Mouse (Mus musculus) mouse embryonic stem cell (cell line): ENCODE measurements around the gene Dpp7.

Experiments used
- in situ Hi-C, 2 experiments: fragments of 300-500 bp; cut with MboI; formaldehyde crosslinking; loops; 1 replicate in 1 of 2; 3 replicates in 1 of 2; pipeline ENCODE4 v1.14.3; 2019 to 2020; ENCODE audit warnings: low sequenced_read_pairs in 2 of 2, low pct_unique_long_range_greater_than_20kb in 1 of 2, mixed read lengths in 1 of 2; ENCODE audit not compliant: unreplicated experiment in 1 of 2

Gene Dpp7

GRCm38 (mm10) chr2:25356208-25357079, at the start of gene Dpp7:
TSS of gene Dpp7 (minus strand) at chr2:25356359.
- in situ Hi-C loops, result no loop called here

DNA sequence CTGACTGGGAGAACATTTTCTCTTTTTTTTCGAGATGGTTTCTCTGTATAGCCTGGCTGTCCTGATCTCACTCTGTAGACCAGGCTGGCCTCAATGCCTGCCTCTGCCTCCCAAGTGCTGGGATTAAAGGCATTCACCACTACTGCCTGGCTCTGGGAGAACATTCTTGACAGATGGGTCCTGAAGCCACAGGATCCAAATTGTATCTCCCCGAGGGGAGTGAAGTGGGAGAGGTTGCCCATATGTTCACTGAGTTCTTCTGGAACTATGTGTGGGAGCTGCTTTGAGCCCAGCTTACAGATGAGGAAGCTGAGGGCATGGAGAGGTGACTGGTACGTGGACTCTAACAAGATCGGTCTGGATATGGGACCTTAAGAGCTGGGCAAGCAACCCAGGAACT, 47.8 kb upstream of the Dpp7 start:
- in situ Hi-C loops, result no loop called here

DNA sequence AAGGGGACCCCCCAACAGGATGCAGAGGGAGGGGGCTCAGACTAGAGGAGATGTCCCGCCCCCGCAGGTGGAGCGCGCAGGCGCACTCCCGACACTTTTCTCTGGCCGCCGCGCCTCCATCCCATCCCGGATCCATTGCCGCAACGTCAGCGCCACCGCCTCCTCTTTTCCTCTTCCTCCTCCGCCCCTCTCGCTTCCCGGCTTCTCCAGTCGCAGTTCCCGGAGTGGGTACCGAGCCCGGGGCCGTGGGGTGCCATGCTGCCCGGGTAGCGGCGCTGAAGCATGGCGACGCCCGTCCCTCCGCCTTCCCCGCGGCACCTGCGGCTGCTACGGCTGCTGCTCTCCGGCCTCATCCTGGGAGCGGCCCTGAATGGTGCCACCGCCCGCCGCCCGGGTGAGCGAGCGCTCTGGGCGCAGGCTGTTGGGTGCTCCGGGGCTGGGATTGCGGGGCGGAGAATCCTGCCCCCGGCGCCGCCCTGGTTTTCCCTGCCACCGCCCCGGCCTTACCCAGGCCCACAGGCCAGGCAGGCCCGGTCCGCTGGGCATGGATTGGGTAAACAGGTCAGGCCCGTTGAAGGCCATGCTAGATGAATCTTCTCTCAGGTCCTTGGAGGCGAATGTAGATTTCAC, 46.9 kb upstream of the Dpp7 start:
- in situ Hi-C loops, result no loop called here

GRCm38 (mm10) chr2:25402377-25402971, 46.3 kb upstream of the Dpp7 start:
- in situ Hi-C loops, result no loop called here

- in situ Hi-C loops, result no loop called here
Measured at GRCm38 (mm10) chr2:25400764-25401163, 44.6 kb upstream of the Dpp7 start.

- in situ Hi-C loops, result no loop called here
Measured at GRCm38 (mm10) chr2:25400291-25400690, 44.1 kb upstream of the Dpp7 start.

GRCm38 (mm10) chr2:25399051-25399450, 42.9 kb upstream of the Dpp7 start, which contains the start of gene Npdc1:
TSS of gene Npdc1 (plus strand) at chr2:25399351.
- in situ Hi-C loops, result no loop called here

- in situ Hi-C loops, result no loop called here
Measured at GRCm38 (mm10) chr2:25398065-25398464, 41.9 kb upstream of the Dpp7 start.

GRCm38 (mm10) chr2:25397010-25397409, 40.9 kb upstream of the Dpp7 start:
- in situ Hi-C loops, result no loop called here

- in situ Hi-C loops, result no loop called here
Measured at GRCm38 (mm10) chr2:25396597-25396983, 40.4 kb upstream of the Dpp7 start.

- in situ Hi-C loops, result no loop called here
Measured at GRCm38 (mm10) chr2:25395721-25396596, 39.8 kb upstream of the Dpp7 start, which contains the start of gene Entpd2. TSS of gene Entpd2 (plus strand) at chr2:25395874.

DNA sequence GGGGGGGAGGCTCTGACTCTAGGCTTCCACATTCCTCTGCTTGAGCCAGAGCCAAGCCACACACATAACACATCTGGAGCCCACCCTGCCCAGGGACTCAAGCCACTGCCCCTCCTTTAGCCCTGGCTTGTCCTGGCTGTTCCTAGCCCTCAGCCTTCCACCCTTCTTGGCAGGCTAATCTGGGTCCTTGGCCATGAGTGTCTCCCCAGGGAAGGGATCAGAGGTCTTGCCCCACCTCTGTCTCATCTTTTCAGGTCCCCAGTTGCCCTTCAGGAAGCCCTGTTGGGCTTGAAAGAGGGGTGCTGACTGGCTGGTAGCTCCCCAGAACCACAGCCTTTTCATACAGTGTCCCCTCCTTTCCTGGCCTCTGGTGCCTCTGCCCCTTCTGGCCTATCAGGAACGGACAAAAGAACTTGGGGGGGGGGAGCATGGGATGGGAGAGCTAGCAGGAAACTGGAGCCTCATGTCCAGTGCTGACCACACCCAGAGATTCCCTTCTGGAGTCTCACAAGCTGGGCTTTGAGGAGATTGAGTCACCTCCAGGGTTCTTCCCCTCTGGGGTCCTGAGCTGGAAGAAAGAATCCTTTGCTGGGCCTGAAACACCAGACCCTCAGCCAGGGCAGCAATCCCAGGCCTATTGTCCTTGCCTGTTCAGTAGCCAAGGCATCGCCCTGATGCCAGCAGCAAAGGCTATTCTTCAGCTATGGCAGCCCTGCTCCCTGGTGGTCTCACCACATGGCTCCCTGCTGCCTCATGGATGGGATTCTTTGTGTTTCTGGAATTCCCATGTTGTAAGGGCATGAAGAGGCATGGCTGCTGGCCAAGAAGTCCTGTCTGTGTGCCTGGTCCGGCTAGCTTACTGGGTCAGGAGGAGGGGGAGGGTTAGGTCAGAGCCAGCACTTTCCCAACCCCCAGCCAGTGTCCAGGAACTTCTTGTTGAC, 38.4 kb upstream of the Dpp7 start:
- in situ Hi-C loops, result no loop called here

DNA sequence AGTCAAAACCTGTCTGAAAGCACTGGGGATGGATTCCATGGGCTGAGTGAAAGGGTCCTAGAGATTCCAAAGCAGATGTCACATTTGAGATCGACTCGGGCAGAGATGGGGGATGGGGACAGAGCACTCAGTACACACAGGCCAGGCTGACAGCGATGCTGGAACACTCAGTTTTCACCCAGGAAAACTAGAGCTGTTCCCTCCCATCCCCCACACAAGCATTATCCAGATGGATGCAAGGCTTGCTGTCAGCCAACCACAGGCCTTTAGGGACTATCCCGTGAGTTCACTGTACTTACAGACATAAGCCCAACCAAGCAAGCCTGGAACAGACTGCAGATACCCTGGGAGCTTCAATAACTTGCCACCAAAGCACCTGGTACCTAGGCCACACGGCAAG, 35.1 kb upstream of the Dpp7 start:
- in situ Hi-C loops, result no loop called here

DNA sequence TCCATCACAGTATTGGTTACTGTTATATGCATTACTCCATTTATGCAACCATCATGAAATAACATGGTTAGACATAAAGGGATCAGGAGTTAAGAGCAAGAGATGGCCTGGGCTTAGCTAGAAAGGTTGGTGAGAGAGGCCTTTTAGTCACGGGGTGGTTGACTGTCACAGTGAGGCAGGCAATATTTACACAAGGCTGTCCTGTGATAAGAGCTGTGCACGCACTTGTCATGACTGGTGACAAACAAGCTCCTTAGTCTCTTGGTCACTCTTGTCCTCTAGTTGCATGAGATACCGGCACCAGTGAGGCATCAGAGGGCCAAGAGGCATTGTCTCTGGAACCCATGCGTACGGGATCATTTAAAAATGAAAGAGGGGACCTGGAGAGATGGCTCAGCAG, 28.3 kb upstream of the Dpp7 start:
- in situ Hi-C loops, result no loop called here

- in situ Hi-C loops, result no loop called here
Measured at GRCm38 (mm10) chr2:25376589-25376988, 20.4 kb upstream of the Dpp7 start.

- in situ Hi-C loops, result no loop called here
Measured at GRCm38 (mm10) chr2:25373431-25373830, 17.3 kb upstream of the Dpp7 start.

DNA sequence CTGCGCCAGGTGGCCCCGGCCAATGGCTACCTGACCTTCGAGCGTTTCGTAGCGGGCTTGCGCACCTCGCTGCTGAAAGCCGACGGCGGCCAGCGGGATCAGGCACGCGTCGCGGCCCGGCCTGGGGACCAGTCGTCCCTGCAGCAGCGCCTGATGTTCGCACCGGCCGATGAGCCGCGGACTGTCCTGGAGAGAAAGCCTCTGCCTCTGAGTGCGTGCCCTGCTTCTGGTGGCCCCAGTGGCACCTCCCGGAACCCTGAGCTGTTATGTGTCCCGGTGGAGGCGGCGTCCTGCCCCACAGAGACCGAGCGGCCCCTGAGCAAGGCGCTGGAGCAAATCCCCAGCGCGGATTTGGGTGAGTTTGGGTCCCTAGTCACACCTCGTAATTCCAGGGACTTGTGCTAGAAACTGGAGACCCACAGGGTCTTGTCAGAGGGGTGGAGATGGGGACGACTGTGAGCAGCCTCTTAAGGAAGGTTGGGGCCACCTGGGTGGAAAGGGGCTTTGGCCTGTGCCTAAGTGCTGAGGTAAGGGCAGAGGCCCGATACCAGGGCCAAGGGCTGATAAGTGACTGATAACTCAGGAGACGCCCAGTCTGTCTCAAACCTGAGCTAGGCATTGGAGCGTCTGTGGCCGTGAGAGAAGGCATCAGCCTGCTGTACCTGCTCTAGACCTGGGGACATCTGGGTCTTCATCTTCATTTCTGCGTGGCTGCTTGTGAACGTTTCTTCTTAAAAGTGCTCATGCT, 16.7 kb upstream of the Dpp7 start:
- in situ Hi-C loops, result no loop called here
